Mouse (Mus musculus): ENCODE measurements around the gene Dlat.
"Not testable (repeated sequence)": the region's sequence is repeated elsewhere in the genome, so short reads cannot be mapped to it uniquely, and the experiment has no call there.

Gene Dlat

GRCm38 (mm10) chr9:50660431-50660830 is 851 bp upstream of the Dlat start:
- DNase-seq (ENCODE audit: low spot score in 2 of 2): peak; percentile 45 to 52

- peak in 1 of 2 experiments; percentile 37 for DNase-seq (ENCODE audit: low spot score in 2 of 2)
Observed at GRCm38 (mm10) chr9:50658941-50659388, 615 bp downstream of the Dlat start.

- no peak for DNase-seq (ENCODE audit: low spot score in 2 of 2)
Observed at GRCm38 (mm10) chr9:50658391-50658790, 1.2 kb downstream of the Dlat start.

GRCm38 (mm10) chr9:50650503-50650902 is 9.1 kb downstream of the Dlat start:
- DNase-seq (ENCODE audit: low spot score in 2 of 2): no peak

GRCm38 (mm10) chr9:50646826-50647370 is 12.7 kb downstream of the Dlat start:
- no peak for DNase-seq (ENCODE audit: low spot score in 2 of 2)

GRCm38 (mm10) chr9:50634270-50634669 is 25.3 kb downstream of the Dlat start:
- DNase-seq (ENCODE audit: low spot score in 2 of 2): no peak

GRCm38 (mm10) chr9:50633059-50633458 is 26.5 kb downstream of the Dlat start:
- DNase-seq (ENCODE audit: low spot score in 2 of 2): no peak

- no peak for DNase-seq (ENCODE audit: low spot score in 2 of 2)
Observed at GRCm38 (mm10) chr9:50632016-50632688, 27.4 kb downstream of the Dlat start.

GRCm38 (mm10) chr9:50630903-50631302 is 28.7 kb downstream of the Dlat start:
- not testable (repeated sequence) for DNase-seq (ENCODE audit: low spot score in 2 of 2)

- no peak for DNase-seq (ENCODE audit: low spot score in 2 of 2)
Observed at GRCm38 (mm10) chr9:50617794-50618330, 41.7 kb downstream of the Dlat start.

- DNase-seq (ENCODE audit: low spot score in 2 of 2): peak; percentile 92 to 93
Observed at GRCm38 (mm10) chr9:50616766-50617603, 42.6 kb downstream of the Dlat start, which contains the start of the genes Pih1d2 and Nkapd1. TSS of gene Pih1d2 (plus strand) at chr9:50617321. TSS of gene Nkapd1 (minus strand) at chr9:50617464.

GRCm38 (mm10) chr9:50616161-50616560 is 43.4 kb downstream of the Dlat start:
- no peak for DNase-seq (ENCODE audit: low spot score in 2 of 2)

GRCm38 (mm10) chr9:50612115-50612514 is 47.5 kb downstream of the Dlat start:
- DNase-seq (ENCODE audit: low spot score in 2 of 2): peak in 1 of 2 experiments; percentile 40

- DNase-seq (ENCODE audit: low spot score in 2 of 2): no peak
Observed at GRCm38 (mm10) chr9:50604338-50604737, 55.2 kb downstream of the Dlat start.

- DNase-seq (ENCODE audit: low spot score in 2 of 2): no peak
Observed at GRCm38 (mm10) chr9:50603998-50604324, 55.6 kb downstream of the Dlat start.

- peak; percentile 97 to 98 for DNase-seq (ENCODE audit: low spot score in 2 of 2)
Observed at GRCm38 (mm10) chr9:50603189-50603997, 56.2 kb downstream of the Dlat start, which contains the start of the genes Sdhd and Timm8b. TSS of gene Sdhd (minus strand) at chr9:50603812. TSS of gene Timm8b (plus strand) at chr9:50603910.

GRCm38 (mm10) chr9:50602055-50602845 is 57.3 kb downstream of the Dlat start:
- no peak for DNase-seq (ENCODE audit: low spot score in 2 of 2)

GRCm38 (mm10) chr9:50601536-50601935 is 58.0 kb downstream of the Dlat start:
- no peak for DNase-seq (ENCODE audit: low spot score in 2 of 2)

GRCm38 (mm10) chr9:50596973-50597372 is 62.6 kb downstream of the Dlat start:
- DNase-seq (ENCODE audit: low spot score in 2 of 2): no peak

GRCm38 (mm10) chr9:50594794-50595417 is 64.7 kb downstream of the Dlat start:
- DNase-seq (ENCODE audit: low spot score in 2 of 2): no peak

Data from right cerebral cortex, postnatal 10 days (tissue).